Mouse (Mus musculus) naive thymus-derived CD4-positive, alpha-beta T cell, adult 2 months (primary cell): ENCODE data around the gene Plxnb1.

Experiments
- DNase-seq: peaks from one replicate; pipeline ENCODE4 v3.0.0-alpha.2; 2011; ENCODE audit warnings: low read depth

The Plxnb1 gene

DNA sequence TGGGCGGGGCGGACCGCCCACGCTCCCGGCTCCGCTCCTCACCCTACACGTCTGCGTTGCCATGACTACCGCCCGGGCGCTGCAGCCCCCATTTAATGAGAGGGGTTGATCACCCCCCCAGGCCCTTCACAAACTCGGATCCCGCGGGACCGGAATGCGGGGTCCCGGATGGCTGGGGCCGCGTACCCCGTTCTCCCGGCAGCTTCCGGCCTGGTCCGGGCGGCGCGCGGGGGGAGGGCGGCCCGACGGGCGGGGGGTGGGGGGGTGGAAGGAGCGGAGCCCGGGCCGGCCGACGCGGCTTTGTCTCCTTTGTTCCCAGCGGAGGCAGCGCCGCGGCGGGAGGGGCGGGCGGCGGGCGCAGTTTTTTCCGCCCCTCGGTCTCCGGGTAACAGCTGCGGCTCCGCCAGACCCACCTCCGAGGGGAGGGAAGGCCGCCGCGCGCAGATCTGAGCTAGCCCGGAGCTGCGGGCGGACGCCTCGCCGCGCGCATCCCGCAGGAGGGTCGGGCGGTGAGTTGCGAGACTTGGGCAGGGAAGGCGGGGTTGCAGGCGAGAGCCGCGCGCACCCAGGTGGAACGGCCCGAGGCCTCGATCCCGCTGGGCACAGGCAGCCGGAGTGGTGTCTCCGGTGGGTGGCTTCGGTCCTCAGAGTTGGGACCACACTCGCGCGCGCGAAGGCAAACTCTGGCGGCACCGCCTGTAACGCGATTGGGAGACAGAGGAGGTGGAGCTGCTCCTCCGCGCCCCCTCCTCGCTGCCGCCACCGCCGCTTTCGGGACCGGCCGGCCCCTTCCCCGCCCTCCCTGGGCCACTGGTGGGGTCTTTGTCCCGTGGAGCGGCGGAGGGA, at the start of gene Plxnb1:
Plxnb1 (plus strand) TSS at position 253 of the 846 bp plus-strand sequence.
- peak; percentile 73 for DNase-seq

DNA sequence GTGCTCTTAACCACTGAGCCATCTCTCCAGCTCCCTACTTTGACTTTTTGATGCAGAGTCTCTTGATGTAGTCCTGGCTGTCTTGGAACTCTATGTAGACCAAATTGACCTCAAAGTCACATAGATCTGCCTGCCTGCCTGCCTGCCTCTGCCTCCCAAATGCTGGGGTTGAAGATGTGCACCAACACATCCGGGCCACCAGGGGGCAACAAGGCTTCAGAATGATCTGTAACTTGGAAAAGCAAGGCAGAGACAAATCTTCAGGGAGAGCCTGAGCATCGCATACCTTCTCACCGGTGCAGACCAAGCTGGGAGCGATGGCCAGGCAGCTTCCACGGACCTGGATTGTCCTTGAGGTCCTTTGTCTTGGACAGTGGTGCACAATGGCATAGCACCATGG, 48.9 kb upstream of the Plxnb1 start:
- peak; percentile 92 for DNase-seq

DNA sequence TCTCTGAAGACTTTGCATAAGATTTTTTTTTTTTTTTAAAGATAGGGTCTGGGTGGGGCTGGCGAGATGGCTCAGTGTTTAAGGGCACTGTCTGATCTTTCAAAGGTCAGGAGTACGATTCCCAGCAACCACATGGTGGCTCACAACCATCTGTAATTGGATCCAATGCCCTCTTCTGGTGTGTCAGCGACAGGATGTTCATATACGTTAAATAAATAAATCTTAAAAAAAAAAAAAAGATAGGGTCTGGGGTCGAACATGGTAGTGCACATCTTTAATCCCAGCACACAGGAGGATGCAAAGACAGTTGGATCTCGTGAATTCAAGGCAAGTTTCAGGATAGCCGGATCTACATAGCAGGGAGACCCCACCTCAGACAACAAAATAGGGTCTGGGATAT, 45.9 kb upstream of the Plxnb1 start:
- DNase-seq = no peak

DNA sequence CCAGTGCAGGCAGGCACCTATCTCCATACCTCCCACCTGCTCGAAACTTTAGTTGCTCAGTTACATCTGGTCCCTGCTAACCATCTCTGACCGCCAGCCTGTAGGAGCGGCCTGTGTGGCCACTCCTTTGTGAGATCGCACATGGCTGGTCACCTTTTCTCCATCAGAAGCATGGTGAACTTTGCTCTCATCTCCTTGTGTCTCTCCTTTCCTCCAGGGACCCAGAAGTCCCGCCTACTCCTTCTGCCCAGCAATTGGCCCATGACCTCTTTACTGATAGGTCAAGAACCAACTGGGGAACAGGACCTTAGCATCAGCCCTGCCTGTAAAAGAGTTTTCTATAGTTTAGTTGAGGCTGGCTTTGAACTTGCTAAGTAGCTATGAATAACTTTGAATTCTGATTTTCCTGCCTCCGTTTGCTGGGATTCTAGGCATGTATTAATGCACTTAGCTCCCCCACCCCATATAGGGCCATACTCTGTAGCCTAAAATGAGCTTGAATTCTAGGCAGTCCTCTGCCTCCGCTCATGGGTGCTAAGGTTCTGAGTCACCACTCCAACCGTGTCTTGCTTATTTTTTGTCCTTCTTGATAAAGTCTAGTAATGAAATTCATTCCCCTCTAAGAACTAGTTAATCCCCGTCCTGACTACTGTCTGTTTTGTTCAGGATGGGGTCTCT, 45.1 kb upstream of the Plxnb1 start:
- no peak for DNase-seq

DNA sequence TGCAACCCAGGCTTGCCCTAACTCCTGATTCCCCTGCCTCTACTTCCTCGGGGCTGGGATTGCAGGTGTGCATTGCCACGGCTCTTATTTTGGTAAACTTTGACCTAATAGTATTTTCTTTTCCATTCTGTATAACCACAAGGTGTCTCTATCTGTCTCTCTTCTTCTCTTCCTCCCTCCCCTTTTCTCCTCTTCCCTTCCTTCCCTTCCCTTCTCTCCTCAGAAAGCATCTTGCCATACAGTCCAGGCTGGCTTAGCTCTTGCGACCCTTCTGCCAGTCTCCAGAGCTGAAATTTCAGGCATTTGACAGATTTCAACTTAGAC, 44.6 kb upstream of the Plxnb1 start:
- no peak for DNase-seq

DNA sequence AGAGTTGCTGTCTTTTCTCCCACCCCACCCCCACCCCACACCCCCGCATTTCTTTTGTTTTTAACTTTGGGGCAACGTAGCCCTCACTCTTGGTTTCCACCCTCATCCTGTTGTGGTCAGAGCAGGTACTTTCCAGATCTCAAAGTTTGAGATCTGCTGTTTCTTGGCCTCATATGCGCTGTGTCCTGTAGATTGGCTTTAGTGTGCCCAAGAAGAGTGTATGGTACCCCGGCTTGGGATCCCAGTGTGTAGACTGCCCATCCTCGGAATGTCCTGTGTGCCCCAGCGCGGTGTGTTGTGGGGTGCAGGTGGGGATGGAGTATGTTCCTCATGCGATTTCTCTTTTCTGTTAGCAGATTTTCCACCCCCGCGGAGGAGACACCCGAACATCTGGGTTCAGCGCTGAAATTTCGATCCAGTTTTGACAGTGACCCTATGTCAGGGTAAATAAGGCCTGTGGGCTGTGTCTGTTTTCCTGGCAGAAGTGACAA, 44.1 kb upstream of the Plxnb1 start:
- DNase-seq = peak; percentile 92

DNA sequence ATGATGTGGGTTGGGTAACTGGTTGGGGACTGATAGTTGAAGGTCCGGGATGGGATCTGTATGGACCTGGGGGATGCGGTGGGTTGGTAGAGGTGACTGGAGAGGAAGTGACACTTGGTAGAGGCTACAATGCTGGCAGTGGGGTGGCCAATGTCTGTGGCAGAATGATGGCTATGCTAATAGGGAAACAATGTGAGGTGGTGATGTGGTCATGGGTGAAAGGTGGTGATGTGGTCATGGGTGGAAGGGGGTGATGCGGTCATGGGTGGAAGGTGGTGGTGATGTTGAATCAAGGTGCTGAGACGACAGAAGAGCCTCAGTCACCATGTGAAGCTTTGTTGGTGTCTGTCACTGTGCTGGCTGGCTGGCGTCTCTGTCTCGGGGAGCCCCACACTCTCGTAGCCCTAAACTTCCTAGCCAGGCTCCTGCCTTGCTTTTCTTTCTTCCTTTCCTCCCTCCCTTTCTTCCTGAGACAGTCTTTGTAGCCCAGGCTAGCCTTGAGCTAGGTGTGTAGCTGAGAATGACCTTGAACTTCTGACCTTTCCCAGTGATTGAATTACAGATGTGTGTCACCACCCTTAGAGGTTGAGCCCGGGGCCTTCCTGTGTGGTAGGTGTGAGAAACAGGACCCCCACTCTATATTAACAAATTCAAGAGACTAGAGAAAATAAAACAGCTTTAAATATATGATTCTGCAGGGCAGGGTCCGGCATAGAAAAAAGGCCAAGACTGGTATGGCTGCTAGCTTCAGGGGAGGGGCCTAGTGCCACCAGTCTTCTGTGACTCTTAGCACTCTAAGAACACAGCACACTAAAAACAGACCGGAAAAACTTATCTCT, 43.3 kb upstream of the Plxnb1 start:
- peak; percentile 79 for DNase-seq

DNA sequence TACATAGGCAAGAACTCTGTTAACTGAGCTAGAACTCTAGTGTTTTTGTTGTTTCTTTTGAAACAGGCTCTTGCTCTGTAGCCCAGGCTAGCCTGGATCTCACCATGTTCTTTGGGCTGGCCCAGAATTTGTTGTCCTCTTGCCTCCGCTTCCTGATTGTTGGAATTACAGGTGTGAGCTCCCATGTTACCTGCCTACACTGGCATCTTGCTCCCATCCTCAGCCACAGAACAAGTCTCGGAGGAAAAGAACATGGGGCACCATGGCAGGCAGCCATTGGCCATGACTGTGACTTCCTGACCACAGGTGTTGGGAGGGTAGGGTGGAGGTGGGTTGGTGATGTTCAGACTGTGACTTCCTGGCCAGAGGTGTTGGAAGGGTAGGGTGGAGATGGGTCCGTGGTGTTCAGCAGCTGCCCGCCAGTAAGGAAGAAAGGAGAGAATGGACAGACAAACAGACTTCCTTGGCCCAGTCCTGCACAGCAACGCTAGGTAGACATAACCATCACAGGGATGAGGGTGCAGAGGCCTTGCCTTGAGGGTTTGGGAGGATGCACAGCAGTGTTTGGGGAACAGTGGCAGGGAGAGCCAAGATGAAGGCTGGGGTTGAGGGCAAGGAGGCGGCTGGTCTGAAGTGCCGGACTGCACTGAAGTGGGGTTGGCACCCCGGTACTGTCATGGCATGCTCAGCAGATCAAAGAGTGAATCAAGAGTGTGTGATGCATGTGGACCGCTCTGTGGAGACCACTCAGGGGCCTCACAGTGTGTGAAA, 42.5 kb upstream of the Plxnb1 start:
- peak; percentile 82 for DNase-seq

DNA sequence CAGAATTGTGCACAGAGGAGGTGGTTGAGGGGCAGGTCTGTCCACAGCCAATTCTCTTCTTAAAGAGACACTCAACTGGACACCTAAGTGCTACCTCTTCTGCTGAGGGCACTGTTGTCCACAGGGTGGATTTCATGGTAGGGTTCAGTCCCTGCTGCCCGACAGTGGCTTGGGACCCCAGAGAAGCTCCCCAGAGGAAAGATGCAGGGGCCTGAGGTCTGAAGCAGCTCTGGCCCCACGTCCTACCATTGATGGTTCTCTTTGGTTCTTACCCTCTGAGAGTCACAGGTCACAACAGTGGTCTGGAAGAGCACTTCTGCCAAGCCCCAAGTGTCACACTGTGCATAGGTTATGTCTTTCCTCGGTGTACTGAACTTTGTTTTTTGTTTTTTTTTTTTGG, 41.8 kb upstream of the Plxnb1 start:
- no peak for DNase-seq

DNA sequence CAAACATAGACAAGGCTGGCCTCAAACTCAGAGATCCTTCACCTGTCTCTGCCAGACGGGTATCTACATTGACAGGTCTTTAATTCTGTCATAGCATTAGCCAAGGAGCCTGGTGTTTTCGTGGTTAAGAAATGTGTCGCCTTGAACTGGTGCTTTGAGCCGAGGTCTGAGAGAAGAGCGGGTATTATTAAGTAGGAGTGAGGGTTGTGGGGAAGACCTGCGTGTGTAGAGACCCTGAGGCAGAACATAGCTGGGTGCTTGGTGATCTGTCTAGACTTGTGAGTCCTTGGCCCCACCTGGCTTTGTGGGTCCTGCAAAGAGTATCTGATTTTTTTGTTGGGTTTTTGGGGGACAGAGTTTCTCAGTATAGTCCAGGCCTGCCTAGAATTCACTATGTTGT, 41.3 kb upstream of the Plxnb1 start:
- DNase-seq = peak; percentile 43

DNA sequence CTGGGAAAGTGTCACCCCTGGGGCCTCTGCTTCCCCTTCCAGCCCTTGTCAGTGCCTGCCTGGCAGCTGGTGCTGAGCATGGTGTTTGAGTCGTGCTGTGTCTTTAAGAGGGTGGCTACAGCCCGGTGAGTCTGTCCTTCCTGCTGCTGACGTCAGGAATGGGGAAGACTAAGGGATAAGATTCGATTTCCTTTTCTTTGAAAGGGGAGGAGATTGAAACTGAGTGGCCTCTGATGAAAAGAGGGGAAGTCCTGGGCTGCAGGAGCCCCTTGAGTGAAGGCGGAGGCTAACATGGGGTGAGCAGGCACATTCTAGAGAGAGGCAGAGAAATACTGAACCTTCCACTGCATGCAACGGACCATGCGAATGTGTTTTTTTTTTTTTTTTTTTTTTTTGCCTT, 40.5 kb upstream of the Plxnb1 start:
- peak; percentile 84 for DNase-seq

DNA sequence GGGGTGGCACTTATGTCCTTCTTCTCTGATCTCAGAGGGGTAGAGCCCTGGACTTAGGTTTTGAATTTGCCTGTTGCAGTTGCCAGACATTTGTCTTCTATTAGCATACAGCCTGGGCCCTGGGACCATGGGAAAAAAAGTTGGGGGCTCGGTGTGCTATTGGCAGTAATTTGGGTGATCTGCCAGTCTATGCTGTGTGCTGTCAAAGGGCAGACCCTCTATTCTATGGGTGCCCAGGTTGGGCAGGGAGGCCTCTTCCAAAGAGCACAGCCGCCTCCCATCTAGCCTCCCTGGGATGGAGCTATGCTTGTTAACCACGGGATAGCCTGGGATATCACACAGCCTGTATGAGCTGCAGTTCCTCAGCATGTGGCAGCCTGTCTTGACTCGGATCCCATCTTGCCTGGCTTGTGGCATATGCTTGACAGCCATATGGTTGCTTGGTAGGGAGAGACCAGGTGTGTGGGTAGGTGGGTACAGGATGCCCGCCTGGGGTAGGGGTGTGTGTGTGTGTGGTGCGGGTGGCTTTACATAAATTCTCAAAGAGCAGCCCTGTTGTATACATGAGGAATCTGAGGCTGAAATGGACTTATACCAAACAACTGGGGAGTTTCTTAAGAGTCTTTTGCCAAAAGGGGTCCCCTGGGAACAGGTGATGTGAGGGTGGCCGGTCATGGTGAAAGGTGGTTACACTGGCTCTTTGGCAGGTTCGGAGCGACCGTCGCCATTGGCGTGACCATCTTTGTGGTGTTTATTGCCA, 39.7 kb upstream of the Plxnb1 start:
- DNase-seq = peak; percentile 51

DNA sequence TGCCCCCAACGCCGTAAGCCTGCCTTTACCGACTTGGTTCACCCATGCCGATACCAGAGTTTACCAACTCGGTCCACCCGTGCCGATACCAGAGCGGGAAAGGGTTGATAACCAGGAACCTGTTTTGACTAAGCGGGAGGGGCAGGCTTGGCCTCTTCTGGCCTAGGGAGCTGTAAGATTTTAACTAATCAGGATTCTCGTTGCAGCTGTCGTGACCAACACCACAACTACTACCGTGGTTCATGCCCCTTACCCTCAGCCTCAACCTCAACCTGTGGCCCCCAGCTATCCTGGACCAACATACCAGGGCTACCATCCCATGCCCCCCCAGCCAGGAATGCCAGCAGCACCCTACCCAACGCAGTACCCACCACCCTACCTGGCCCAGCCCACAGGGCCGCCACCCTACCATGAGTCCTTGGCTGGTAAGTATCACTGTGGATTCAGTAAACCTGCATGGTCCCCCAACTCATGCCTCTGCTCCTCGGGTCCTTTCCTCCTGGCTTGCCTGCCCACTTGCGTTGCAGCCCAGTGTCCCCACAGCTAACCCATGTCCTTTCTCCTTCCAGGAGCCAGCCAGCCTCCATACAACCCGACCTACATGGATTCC, 39.0 kb upstream of the Plxnb1 start:
- peak; percentile 51 for DNase-seq

DNA sequence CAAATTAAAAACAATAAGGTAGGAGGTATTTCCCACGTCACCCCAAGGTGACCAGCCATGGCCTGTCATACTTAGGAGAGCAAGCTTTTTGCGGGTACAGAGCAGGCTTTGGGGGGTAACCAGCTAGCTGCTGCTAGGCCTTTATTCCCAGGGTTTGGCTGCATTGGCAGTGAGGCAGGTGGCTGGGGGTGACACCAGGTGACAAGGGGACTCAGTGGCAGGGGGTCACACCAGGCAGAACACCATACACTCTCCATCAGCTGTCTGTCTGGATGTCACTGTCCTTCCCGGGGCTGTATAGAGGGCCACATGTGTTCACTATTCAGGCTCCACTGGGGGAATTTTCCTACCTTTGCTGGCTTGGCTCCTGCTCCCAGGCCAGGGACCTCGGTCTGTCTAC, 38.3 kb upstream of the Plxnb1 start:
- peak; percentile 37 for DNase-seq

DNA sequence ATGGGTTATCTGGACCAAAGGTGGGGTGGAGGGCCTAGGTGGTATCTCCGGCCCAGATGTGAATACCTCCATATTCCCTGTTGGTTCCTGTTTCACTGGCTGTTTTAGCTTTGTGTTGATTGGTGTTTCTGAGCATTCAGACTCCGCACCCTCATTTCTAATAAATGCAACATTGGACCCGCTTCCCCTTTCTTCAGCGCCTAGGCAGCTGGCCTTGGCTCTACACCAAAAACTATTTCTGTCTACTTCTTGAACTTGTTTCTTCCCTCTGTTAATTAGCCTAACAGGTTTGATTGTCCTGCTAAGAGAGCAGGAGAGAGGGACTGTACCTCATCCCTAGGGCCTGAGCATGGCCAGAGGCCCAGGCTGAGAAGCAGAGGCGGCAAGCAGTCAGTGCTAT, 37.6 kb upstream of the Plxnb1 start:
- DNase-seq = no peak

DNA sequence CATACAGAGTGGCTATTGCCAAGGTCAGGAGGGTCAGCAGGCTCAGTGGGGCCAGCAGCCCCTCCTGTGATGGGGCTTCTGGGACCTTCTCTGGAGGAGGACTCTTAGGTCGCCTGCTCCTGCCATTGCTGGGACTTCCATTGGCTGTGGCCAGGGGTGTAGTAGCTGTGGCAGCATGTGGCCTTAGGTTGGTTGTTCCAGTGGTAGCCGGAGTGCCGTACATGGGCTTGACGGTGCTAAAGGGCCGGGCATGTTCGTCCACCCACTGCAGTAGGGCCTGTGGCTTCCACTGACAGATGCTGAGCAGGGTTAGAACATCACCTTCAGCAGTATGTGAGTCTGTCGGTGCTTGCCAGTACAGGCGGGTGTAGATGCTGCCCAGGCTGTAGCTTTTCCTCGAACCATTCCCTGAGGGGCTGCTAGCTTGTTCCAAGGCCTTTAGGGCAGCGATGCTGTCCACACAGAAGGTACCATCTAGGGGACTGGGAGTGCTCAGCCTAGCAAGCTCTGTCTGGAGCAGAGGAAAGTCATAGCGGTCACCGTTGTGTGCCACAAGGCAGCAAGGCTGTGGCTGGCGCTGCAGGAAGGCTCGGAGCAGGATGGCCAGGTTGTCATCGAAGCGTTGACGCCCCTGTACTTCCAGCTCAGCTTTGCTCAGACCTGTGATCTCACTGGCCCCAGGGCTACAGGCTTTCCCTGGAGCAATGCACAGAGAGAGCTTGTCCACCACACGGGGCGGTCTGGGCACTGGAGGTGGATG, 37.0 kb upstream of the Plxnb1 start:
- DNase-seq = peak; percentile 72

DNA sequence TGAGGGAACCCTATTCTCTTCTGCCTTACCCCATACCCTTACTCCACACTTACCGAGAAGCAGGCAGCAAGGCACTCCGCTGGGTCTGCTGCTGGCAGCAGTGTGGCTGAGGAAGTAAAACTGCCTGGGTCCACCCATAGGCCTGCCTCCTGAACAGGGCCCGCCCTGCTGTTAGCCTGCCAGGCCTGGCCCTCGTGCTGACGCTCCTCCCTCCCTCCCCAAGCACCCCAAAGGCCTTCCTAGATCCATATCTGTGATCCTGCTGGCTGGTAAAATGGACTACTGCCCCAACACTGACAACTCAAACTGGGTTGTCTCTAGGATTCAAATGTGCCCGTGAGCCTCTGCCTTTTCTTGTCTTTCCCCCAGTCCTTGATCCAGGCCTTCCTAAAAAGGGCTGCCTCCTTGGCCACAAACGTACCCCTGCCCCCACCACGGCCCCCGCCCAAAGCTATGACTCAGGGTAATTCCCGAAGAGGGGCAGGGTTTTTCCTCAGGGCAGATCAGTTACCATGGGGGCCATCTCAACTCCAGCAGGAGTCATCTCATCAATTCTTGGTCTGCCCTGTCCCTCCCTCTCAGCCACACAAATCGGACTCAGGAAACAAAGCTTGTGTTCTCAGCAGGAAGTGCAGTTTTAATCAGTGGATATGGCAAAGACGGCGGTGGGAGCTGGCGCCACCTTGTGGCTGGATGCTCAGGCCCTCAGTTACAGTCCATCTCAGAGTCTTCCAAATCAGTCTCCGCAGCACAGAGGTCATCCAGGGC, 35.9 kb upstream of the Plxnb1 start, which contains the start of gene Trex1:
Trex1 (minus strand) TSS at position 599 of the 768 bp plus-strand sequence.
- DNase-seq = peak; percentile 95

DNA sequence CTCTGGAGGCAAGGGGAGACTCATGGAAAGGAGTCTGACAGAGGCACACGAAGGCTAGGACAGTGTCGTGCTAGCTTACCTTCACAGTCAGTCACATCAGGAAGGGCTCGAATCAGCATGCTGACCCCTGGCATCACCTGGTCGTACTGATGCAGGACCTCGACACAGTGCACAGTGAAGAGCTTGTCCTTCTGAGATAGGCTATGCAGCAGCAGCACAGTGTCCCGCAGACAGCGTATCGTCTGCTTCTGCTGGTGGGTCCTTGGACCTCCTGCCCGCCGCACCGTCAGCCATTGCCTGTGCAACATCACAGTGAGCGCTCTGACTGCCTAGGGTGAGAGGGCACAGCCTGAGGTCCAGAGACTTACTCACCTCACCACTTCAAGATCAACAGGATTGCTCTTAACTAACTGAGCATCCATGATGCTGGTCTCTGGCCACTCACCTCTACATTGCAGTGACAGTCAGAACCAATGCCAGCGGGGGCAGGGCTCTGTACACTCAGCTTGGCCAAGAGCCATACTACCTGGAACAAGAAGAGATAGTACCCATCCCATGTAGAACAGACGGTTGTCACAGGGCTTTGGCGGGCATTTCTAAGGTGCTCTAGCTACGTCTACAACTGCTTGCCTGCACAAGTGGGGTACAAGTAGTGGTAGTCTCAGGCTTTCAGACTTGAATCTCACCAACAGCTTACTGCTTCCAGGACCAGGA, 34.8 kb upstream of the Plxnb1 start:
- peak; percentile 43 for DNase-seq
